Mouse (Mus musculus) stomach, postnatal 0 days (tissue): ENCODE results near the gene Ap5z1.

Experiments
- CTCF ChIP-seq: IDR thresholded peaks from 2 replicates; pipeline ENCODE4 v1.5.1; 2016; ENCODE audit warnings: antibody characterized with exemption, low read depth, mild to moderate bottlenecking, moderate library complexity
- EP300 ChIP-seq: optimal IDR thresholded peaks from 2 replicates; pipeline ENCODE3; 2016; ENCODE audit warnings: antibody characterized with exemption

- TF ChIP-seq EP300: no peak
- TF ChIP-seq CTCF: no peak
These were observed 7.4 kb upstream of the Ap5z1 start for GRCm38 (mm10) chr5:142456318-142456717.
